Mouse (Mus musculus) bone marrow macrophage, adult 2 months (primary cell): ENCODE measurements at regions not wholly inside any gene's neighbourhood (a gene's known extent, or its start where the extent isn't known, plus 50 kb on each side); places are given as distances from the start of the nearest gene placed in this dataset.

Source experiments
- CTCF ChIP-seq: IDR thresholded peaks from 2 replicates; pipeline ENCODE4 v1.5.1; 2012; ENCODE audit warnings: low read depth, mild to moderate bottlenecking, low read length, moderate library complexity
- POLR2A ChIP-seq: IDR thresholded peaks from 2 replicates; pipeline ENCODE4 v1.6.1; 2012; ENCODE audit warnings: mild to moderate bottlenecking, low read depth, low read length, borderline replicate concordance

DNA sequence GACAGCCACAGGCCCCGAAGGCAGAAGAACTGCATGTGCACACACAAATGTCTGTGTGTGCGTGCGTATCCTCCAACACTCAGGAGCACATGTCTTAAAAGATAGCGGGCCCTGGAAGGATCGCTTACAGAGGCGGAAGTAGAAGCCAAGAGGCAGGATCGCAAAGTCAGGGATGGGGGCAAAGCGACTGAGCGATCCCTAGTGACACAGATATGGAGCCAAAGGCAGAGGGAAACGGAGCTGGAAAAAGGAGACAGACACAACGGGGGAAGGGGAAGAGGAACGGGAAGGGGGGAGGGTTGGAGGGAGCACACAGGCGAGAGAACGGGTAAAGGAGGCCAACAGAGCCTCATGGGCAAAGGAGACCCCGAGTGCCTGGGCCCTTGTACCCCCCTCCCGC, 129.8 kb upstream of the Lhx5 start:
- TF ChIP-seq CTCF (no peak), POLR2A (no peak)
